Mouse (Mus musculus) small intestine, adult 2 months (tissue): ENCODE results near the gene Cisd1. TPM values are rescaled to one million over a fixed set of nuclear protein-coding genes. Genes with fewer than 3 reads are reported as not detected.
A peak's percentile ranks its signal among the peaks of the same experiment; 100 is the strongest.

Source experiments
- H3K27ac ChIP-seq: fragments of 200-500 bp; 2 replicates; pipeline ENCODE4 v1.5.1; 2012; ENCODE audit warnings: low read depth, low read length, control low read depth, inconsistent platforms; ENCODE audit not compliant: insufficient read depth
- H3K27me3 ChIP-seq: fragments of 200-500 bp; 2 replicates; pipeline ENCODE4 v1.6.1; 2012; ENCODE audit warnings: mild to moderate bottlenecking, moderate library complexity, low read length, inconsistent platforms; ENCODE audit not compliant: control insufficient read depth, insufficient read depth
- H3K36me3 ChIP-seq: fragments of 200-500 bp; 2 replicates; pipeline ENCODE4 v1.6.1; 2012; ENCODE audit warnings: mild to moderate bottlenecking, low read length, control low read depth, inconsistent platforms; ENCODE audit not compliant: control insufficient read depth, insufficient read depth
- H3K4me1 ChIP-seq: fragments of 200-500 bp; 2 replicates; pipeline ENCODE4 v1.6.1; 2012; ENCODE audit warnings: low read length, inconsistent platforms, mixed read lengths; ENCODE audit not compliant: control insufficient read depth, insufficient read depth, insufficient read length
- H3K4me3 ChIP-seq: fragments of 200-500 bp; 2 replicates; pipeline ENCODE4 v1.5.1; 2012; ENCODE audit warnings: low read depth, mild to moderate bottlenecking, control low read depth, inconsistent platforms, low read length, moderate library complexity
- CTCF ChIP-seq: fragments of 200-500 bp; IDR thresholded peaks from 2 replicates; pipeline ENCODE4 v1.5.1; 2012; ENCODE audit warnings: low read depth, mild to moderate bottlenecking, control low read depth, inconsistent platforms, low read length, moderate library complexity, mixed read lengths; ENCODE audit not compliant: insufficient replicate concordance, insufficient read length; ENCODE audit errors: extremely low read depth
- POLR2A ChIP-seq: fragments of 200-500 bp; IDR thresholded peaks from 2 replicates; pipeline ENCODE4 v1.6.1; 2012; ENCODE audit warnings: low read depth, mild to moderate bottlenecking, control low read depth, inconsistent platforms, low read length, moderate library complexity
- WGBS: fragments of 180-500 bp; shearing (Covaris S2); methylation state at CpG from one replicate; pipeline ENCODE4 v1.1.7; 2018; 5-methylcytosine and 5-hydroxymethylcytosine counted together
- polyA plus RNA-seq: library from polyadenylated mRNA; depleted of rRNA; stranded (reverse); fragments of >200 nt; gene quantifications from 2 replicates; pipeline ENCODE4 v1.2.3, GENCODE M21; 2012

Gene Cisd1
- polyA plus RNA-seq, 1 experiment: 75.8 TPM

- Histone ChIP-seq H3K4me3 (no peak overlapping the region), H3K4me1 (peaks cover 3% of the 10 kb centered on the region), H3K27me3 (no peaks in the 10 kb centered on the region), H3K36me3 (peaks cover 34% of the 10 kb centered on the region), H3K27ac (no peak overlapping the region)
- TF ChIP-seq POLR2A (no peak), CTCF (no peak)
- WGBS: 95% methylated on average over 10 of the region's 10 CpGs
These were observed 19.1 kb upstream of the Cisd1 start for GRCm38 (mm10) chr10:71363858-71364257.

DNA sequence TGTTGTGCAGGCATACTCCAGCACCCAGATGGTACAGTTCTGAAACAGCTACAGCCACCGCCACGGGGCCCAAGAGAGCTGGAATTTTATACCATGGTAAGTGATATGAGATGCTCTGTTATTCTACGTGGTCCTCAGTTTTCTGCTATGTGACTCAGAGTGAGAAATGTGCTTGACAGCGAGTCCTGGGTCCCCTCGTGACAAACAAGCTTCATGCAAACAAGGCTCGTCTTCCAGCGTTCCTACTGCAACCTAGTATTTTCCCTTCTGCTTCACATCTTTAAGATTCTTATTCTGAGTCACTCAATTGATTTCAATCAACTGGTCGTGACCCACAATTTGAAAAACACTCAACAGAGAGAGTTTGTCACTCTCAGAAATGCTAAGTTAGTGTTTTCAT, 18.7 kb upstream of the Cisd1 start:
- WGBS: 85% methylated on average over 8 of the region's 8 CpGs
- H3K27ac ChIP-seq: no peak overlapping the region
- H3K4me1 ChIP-seq: no peaks in the 10 kb centered on the region; the same call in none of the 2 replicates
- TF ChIP-seq CTCF (no peak), POLR2A (no peak)
- no peaks in the 10 kb centered on the region for H3K27me3 ChIP-seq
- H3K36me3 ChIP-seq: peaks cover 34% of the 10 kb centered on the region
- H3K4me3 ChIP-seq: no peak overlapping the region

- Histone ChIP-seq H3K36me3 (peaks cover 34% of the 10 kb centered on the region), H3K27ac (no peak overlapping the region), H3K27me3 (no peaks in the 10 kb centered on the region), H3K4me1 (no peaks in the 10 kb centered on the region; the same call in 1 of the 2 replicates), H3K4me3 (no peak overlapping the region)
- 67% methylated on average over 18 of the region's 18 CpGs for WGBS
- TF ChIP-seq POLR2A (no peak), CTCF (no peak)
These were observed 17.2 kb upstream of the Cisd1 start for GRCm38 (mm10) chr10:71361836-71362562.

GRCm38 (mm10) chr10:71361044-71361443, 16.3 kb upstream of the Cisd1 start:
- H3K4me3 ChIP-seq: no peak overlapping the region
- peaks cover 30% of the 10 kb centered on the region for H3K36me3 ChIP-seq
- no peak for TF ChIP-seq POLR2A
- TF ChIP-seq CTCF: no peak
- WGBS: 86% methylated on average over 7 of the region's 7 CpGs
- H3K27ac ChIP-seq: no peak overlapping the region
- H3K27me3 ChIP-seq: no peaks in the 10 kb centered on the region
- H3K4me1 ChIP-seq: no peaks in the 10 kb centered on the region; the same call in 1 of the 2 replicates

DNA sequence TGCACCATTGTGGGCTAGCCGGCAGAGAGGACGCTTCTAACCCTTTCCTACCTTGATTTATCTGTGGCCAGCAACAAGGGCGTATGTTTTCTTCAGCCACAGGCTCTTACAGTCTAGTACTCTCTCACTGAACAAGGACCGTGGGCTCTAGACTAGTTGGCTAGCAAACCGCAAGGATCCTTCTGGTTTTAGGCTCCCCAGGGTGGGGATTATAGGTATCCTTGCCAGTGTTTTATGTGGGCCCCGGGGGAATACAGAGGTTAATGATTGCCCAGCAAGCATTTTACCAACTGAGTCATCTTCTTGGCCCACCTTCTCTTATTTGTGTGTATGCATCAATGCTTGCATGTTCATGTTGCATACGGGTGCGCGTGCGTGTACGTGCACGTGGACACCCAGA, 10.2 kb upstream of the Cisd1 start:
- Histone ChIP-seq H3K27ac (no peak overlapping the region), H3K4me3 (no peak overlapping the region), H3K27me3 (no peaks in the 10 kb centered on the region), H3K36me3 (peaks cover 36% of the 10 kb centered on the region), H3K4me1 (peaks cover 6% of the 10 kb centered on the region; the same call in 1 of the 2 replicates)
- WGBS: 86% methylated on average over 12 of the region's 12 CpGs
- no peak for TF ChIP-seq POLR2A
- TF ChIP-seq CTCF: no peak

DNA sequence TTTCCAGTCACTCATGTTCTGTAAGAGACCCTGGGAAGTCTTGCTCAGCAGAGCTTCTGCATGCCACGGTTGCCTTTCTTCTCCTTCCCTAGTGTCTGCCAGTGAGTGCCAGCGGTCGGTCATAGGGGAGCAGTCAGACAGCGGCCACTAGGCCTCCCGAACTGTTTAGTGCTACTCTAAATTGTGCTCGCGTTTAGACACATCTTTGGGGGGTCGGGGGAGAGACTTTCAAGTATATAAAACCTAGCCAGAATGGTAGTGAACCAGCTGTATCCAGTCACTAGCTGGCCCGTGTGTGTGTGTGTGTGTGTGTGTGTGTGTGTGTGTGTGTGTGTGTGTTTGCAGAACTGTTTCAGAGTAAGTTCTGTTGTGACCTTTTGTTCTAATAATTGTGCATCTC, 9.1 kb upstream of the Cisd1 start:
- H3K36me3 ChIP-seq: peaks cover 37% of the 10 kb centered on the region
- no peaks in the 10 kb centered on the region for H3K27me3 ChIP-seq
- no peak for TF ChIP-seq CTCF
- TF ChIP-seq POLR2A: no peak
- H3K27ac ChIP-seq: no peak overlapping the region
- 68% methylated on average over 9 of the region's 9 CpGs for WGBS
- no peak overlapping the region for H3K4me3 ChIP-seq
- H3K4me1 ChIP-seq: peaks cover 6% of the 10 kb centered on the region; the same call in 1 of the 2 replicates

DNA sequence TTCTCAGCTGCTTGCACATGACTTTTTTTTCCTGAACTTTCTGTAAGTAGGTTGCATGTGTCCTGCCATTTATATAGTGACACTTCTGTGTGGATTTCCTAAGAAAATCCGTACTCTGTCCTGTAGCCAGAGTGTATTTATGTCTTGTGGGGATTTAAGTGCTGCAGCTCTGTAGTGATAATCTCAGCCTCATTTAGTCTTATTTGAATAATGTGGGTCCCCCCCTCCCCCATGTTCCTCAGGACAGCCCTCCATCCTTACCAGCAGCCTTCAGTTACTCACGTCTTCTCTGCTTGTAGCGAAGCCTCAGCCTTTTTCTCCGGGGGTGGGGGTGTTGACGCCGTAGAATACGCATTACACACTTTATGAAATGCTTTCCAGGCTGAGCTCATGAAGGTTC, 6.5 kb upstream of the Cisd1 start:
- H3K4me3 ChIP-seq: peak overlapping the region; percentile 16; the same call in 1 of the 2 replicates
- no peaks in the 10 kb centered on the region for H3K27me3 ChIP-seq
- no peak for TF ChIP-seq POLR2A
- TF ChIP-seq CTCF: no peak
- no peak overlapping the region for H3K27ac ChIP-seq
- peaks cover 30% of the 10 kb centered on the region for H3K36me3 ChIP-seq
- peaks cover 8% of the 10 kb centered on the region; the same call in 1 of the 2 replicates for H3K4me1 ChIP-seq
- 95% methylated on average over 7 of the region's 7 CpGs for WGBS
